Mouse (Mus musculus) effector memory CD4-positive, alpha-beta T cell, adult 5 months (primary cell): ENCODE measurements around the gene Akap8l. TPM values are rescaled to one million over a fixed set of nuclear protein-coding genes. Genes with fewer than 3 reads are reported as not detected.

Experiments
- polyA plus RNA-seq: library from polyadenylated mRNA; unstranded; fragments of 100-300 nt; shearing (Covaris generic); gene quantifications from one replicate; pipeline ENCODE4 v1.2.1, GENCODE M21; 2017

Gene Akap8l
- polyA plus RNA-seq: 177 TPM

GRCm38 (mm10) chr17:32350382-32350983 lies at the start of gene Akap8l:
Gene Akap8l (minus strand): TSS chr17:32350607.

GRCm38 (mm10) chr17:32389101-32389659 lies 38.8 kb upstream of the Akap8l start, which contains the start of gene Wiz:
Gene Wiz (minus strand): TSS chr17:32389439.

GRCm38 (mm10) chr17:32320597-32321389 lies 29.6 kb downstream of the Akap8l start, which contains the start of gene Akap8:
Gene Akap8 (minus strand): TSS chr17:32321238.

GRCm38 (mm10) chr17:32284262-32285137 lies 65.9 kb downstream of the Akap8l start, which contains the start of gene Brd4:
Gene Brd4 (minus strand): TSS chr17:32284722.

Other genes with a start within 250 kb of the Akap8l start
- not detected for gene Notch3, start 183.8 kb downstream of the Akap8l start, polyA plus RNA-seq
- gene Ephx3, start 161.1 kb downstream of the Akap8l start, polyA plus RNA-seq: not detected
- gene Brd4, start 65.9 kb downstream of the Akap8l start, polyA plus RNA-seq: 243 TPM
- 203 TPM for gene Akap8, start 29.4 kb downstream of the Akap8l start, polyA plus RNA-seq
- gene Wiz, start 38.8 kb upstream of the Akap8l start, polyA plus RNA-seq: 19.3 TPM
- gene Rasal3, start 53.0 kb upstream of the Akap8l start, polyA plus RNA-seq: 514 TPM
- gene Pglyrp2, start 73.6 kb upstream of the Akap8l start, polyA plus RNA-seq: 38.2 TPM
- gene Cyp4f39, start 102.1 kb upstream of the Akap8l start, polyA plus RNA-seq: not detected
- 0.94 TPM for gene Cyp4f17, start 155.4 kb upstream of the Akap8l start, polyA plus RNA-seq
- 12.8 TPM for gene Cyp4f16, start 186.0 kb upstream of the Akap8l start, polyA plus RNA-seq